Mouse (Mus musculus): ENCODE measurements around the gene Chchd1.

DNA sequence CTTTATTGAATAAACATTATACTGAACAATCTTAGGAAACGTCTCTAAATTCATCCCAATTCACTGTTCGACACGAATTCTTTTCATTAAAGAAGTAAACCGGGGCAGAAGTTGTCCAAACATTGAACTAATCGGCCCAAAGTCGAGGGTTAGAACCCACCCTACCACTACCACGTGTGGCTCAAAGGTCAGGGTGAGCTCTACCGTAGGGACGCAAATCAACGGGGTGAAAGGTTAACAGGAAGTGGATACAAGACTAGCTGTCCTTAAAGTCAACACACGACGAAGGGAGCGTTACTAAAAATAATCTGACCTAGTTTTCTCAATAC lies 29.1 kb upstream of the Chchd1 start:
- TF ChIP-seq EP300 (IDR thresholded peaks at IDR 0.05; ENCODE audit: low read depth) (no peak), CTCF (IDR thresholded peaks at IDR 0.05; ENCODE audit: low read depth) (no peak)
